Mouse (Mus musculus) liver, embryonic 16.5 days (tissue): ENCODE measurements around the gene Atp8a2. TPM values are rescaled to one million over a fixed set of nuclear protein-coding genes. Genes with fewer than 3 reads are reported as not detected.

ENCODE experiments used
- ATAC-seq: fragments of 200-750 bp; cut with Nextera tagmentation; 2 replicates; pipeline ENCODE4 v1.8.0; 2017; ENCODE audit warnings: low read depth, mild to moderate bottlenecking, moderate number of reproducible peaks, moderate library complexity
- H3K27ac ChIP-seq: fragments of 300-500 bp; sonication (generic); 2 replicates; pipeline ENCODE4 v1.5.1; 2014; ENCODE audit warnings: mild to moderate bottlenecking, low read length
- H3K27me3 ChIP-seq: fragments of 300-500 bp; sonication (generic); 2 replicates; pipeline ENCODE4 v1.6.1; 2014; ENCODE audit warnings: low read depth, low read length, mixed read lengths; ENCODE audit not compliant: control insufficient read depth, insufficient read depth
- H3K36me3 ChIP-seq: fragments of 300-500 bp; sonication (generic); 2 replicates; pipeline ENCODE4 v1.6.1; 2014; ENCODE audit warnings: mild to moderate bottlenecking; ENCODE audit not compliant: control insufficient read depth, insufficient read depth
- H3K4me1 ChIP-seq: fragments of 300-500 bp; sonication (generic); 2 replicates; pipeline ENCODE4 v1.6.1; 2014; ENCODE audit warnings: low read depth, low read length, mixed read lengths; ENCODE audit not compliant: control insufficient read depth
- H3K4me2 ChIP-seq: fragments of 300-500 bp; sonication (generic); 2 replicates; pipeline ENCODE4 v1.6.1; 2014; ENCODE audit warnings: low read depth, low read length, mixed read lengths
- H3K4me3 ChIP-seq: fragments of 300-500 bp; sonication (generic); 2 replicates; pipeline ENCODE4 v1.5.1; 2014; ENCODE audit warnings: low read depth, mild to moderate bottlenecking, low read length
- H3K9ac ChIP-seq: fragments of 300-500 bp; sonication (generic); 2 replicates; pipeline ENCODE4 v1.6.1; 2014; ENCODE audit warnings: low read depth, low read length
- H3K9me3 ChIP-seq: fragments of 300-500 bp; sonication (generic); replicated peaks from 2 replicates; pipeline ENCODE4 v1.6.1; 2016; ENCODE audit warnings: low read length; ENCODE audit not compliant: control insufficient read depth
- WGBS: fragments of 180-500 bp; shearing (Covaris S2); extraction: QIAGEN DNeasy Blood & Tissue Kit; methylation state at CpG from one replicate; pipeline ENCODE4 v1.1.7; 2014; ENCODE audit not compliant: insufficient replicate concordance; 5-methylcytosine and 5-hydroxymethylcytosine counted together
- polyA plus RNA-seq: library from polyadenylated mRNA; unstranded; fragments of >200 nt; fragmentation: Nextera tagmentation; extraction: Ambion mirVana; gene quantifications from 2 replicates; pipeline ENCODE4 v1.2.1, GENCODE M21; 2015

Gene Atp8a2
- polyA plus RNA-seq, 1 experiment from 2014 or later: 5.3 TPM

DNA sequence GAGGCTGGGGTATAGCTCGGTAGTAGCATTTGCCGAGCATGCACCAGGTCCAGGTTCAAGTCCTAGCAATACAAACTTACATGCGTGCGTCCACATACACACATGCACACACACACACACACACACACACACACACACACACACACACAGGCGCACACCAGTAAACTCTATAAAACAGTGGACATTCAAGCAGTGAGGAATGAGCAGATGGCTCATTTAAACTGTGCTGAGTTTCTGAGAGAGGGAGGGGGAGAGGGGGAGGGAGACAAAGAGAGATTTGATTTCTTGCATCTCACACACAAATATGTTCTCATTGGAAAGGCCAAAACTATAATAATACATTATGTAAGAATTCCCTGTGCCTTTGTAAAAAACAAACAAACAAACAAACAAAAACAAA lies 980 bp downstream of the Atp8a2 start:
- Histone ChIP-seq H3K4me1 (no peaks in the 10 kb centered on the region), H3K27me3 (no peaks in the 10 kb centered on the region), H3K9me3 (no peaks in the 10 kb centered on the region), H3K4me2 (no peak overlapping the region), H3K36me3 (no peaks in the 10 kb centered on the region), H3K4me3 (no peak overlapping the region), H3K9ac (no peak overlapping the region), H3K27ac (no peak overlapping the region)
- no peak for ATAC-seq
- 70% methylated on average over 5 of the region's 5 CpGs for WGBS

DNA sequence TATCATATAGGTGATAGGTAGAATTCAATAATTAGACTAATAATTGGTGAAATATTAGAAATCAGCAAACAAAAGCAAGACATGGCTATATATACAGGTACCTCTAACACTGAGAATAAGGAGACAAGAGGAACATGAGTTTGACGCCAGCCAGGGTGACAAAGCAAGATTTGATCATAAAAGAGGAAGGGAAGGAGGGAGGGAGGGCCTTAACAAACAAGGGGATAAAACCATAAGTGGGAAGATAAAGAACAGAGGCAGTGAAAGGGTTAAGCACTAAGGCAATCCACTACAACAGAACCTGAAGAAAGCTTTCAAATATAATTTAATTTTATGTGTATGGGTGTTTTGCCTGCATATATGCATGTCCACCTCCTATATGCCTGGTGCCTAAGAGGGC lies 2.4 kb downstream of the Atp8a2 start:
- WGBS: 27% methylated on average over 1 of the region's 1 CpGs

DNA sequence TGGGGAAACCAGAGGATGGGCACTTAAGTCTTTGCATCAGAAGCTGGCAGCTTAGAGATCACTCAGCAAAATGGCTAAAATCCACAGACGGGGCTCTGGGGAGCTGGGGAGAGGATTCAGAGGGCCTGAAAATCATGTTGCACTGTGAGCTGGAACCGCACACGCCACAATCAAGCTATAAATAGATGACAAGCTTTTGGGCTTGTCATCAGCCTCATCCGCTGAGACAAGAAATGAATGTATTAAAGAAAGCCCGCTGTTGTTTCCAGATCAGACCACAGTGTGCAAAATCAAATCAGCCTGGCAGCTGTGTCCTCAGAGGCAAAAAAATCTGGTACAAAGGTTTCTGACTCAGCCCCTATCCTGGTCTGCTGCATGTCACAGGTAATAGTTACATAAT lies 7.2 kb downstream of the Atp8a2 start:
- no peak for ATAC-seq
- no peaks in the 10 kb centered on the region for H3K4me1 ChIP-seq
- WGBS: 71% methylated on average over 5 of the region's 5 CpGs

More for the DNA sequence above, 2.4 kb downstream of the Atp8a2 start:
- no peak overlapping the region for H3K27ac ChIP-seq
- H3K4me1 ChIP-seq: no peaks in the 10 kb centered on the region
- H3K9me3 ChIP-seq: no peaks in the 10 kb centered on the region
- ATAC-seq: no peak
- H3K4me2 ChIP-seq: no peak overlapping the region
- no peaks in the 10 kb centered on the region for H3K36me3 ChIP-seq
- no peak overlapping the region for H3K4me3 ChIP-seq
- H3K27me3 ChIP-seq: no peaks in the 10 kb centered on the region
- H3K9ac ChIP-seq: no peak overlapping the region

DNA sequence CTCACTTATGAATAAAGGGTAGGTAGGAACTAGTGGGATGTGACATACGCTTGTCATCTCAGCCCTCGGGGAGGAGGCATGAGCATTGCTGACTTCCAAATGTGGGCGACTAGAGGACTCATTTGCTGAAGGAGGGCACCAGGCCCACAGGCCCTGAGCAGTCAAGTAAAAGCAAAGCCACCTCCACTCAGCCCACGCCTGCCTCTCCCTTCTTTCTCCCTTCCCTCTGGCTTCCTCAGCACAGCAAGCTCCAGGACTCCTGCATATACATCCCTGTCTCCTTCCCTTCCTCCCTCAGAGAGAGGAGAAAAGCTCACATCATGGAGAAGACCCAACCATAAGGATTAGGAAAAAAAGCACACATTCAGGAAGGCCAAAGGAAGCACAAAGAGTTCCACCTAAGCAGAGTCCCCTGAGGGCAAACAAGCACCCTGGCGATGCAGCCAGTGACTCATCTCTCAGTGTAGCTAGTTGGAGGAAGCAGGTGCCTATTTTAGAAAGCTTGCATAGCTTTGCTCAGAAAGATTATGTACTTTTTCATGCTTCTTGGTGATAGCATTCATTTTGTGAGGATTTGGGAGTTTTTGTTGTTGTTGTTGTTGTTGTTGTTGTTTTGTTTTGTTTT lies 8.7 kb downstream of the Atp8a2 start:
- H3K9ac ChIP-seq: no peak overlapping the region
- WGBS: 53% methylated on average over 5 of the region's 5 CpGs
- H3K4me2 ChIP-seq: no peak overlapping the region
- ATAC-seq: no peak
- H3K4me1 ChIP-seq: no peaks in the 10 kb centered on the region
- no peaks in the 10 kb centered on the region for H3K9me3 ChIP-seq
- no peak overlapping the region for H3K4me3 ChIP-seq
- no peaks in the 10 kb centered on the region for H3K27me3 ChIP-seq
- H3K27ac ChIP-seq: no peak overlapping the region
- no peaks in the 10 kb centered on the region for H3K36me3 ChIP-seq

More for the DNA sequence above, 7.2 kb downstream of the Atp8a2 start:
- no peaks in the 10 kb centered on the region for H3K36me3 ChIP-seq
- H3K9ac ChIP-seq: no peak overlapping the region
- no peak overlapping the region for H3K27ac ChIP-seq
- H3K4me3 ChIP-seq: no peak overlapping the region
- no peaks in the 10 kb centered on the region for H3K27me3 ChIP-seq
- H3K4me2 ChIP-seq: no peak overlapping the region
- H3K9me3 ChIP-seq: no peaks in the 10 kb centered on the region

DNA sequence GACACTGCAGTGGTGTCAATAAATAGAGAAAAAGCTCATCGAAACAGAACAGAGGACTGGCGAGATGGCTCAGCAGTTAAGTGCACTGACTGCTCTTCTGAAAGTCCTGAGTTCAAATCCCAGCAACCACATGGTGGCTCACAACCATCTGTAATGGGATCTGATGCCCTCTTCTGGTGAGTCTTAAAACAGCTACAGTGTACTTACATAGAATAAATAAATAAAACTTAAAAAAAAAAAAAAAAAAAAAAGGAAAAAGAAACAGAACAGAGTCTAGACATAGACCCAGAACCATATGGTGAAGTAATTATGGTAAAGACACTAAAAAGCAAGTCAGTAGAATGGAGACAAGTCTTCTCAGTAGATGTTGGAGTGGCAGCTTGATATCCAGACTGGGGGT lies 15.7 kb downstream of the Atp8a2 start:
- H3K4me3 ChIP-seq: no peak overlapping the region
- no peaks in the 10 kb centered on the region for H3K36me3 ChIP-seq
- H3K27me3 ChIP-seq: peaks cover 20% of the 10 kb centered on the region
- H3K27ac ChIP-seq: no peak overlapping the region
- ATAC-seq: no peak
- H3K4me2 ChIP-seq: no peak overlapping the region
- H3K9ac ChIP-seq: no peak overlapping the region
- H3K9me3 ChIP-seq: no peaks in the 10 kb centered on the region
- WGBS: 69% methylated on average over 2 of the region's 2 CpGs
- peaks cover 6% of the 10 kb centered on the region for H3K4me1 ChIP-seq

GRCm38 (mm10) chr14:60178571-60178955 lies 18.4 kb downstream of the Atp8a2 start:
- H3K4me2 ChIP-seq: peak overlapping the region; percentile 67
- H3K4me1 ChIP-seq: peaks cover 10% of the 10 kb centered on the region
- peak overlapping the region; percentile 47 for H3K27ac ChIP-seq
- peak overlapping the region; percentile 63 for H3K4me3 ChIP-seq
- peaks cover 26% of the 10 kb centered on the region for H3K27me3 ChIP-seq
- 0 out of 2 replicates have a peak overlapping the region, but pooled peaks have one; percentile 4 for H3K9ac ChIP-seq
- ATAC-seq: no peak
- 10% methylated on average over 2 of the region's 2 CpGs for WGBS
- H3K36me3 ChIP-seq: no peaks in the 10 kb centered on the region
- no peaks in the 10 kb centered on the region for H3K9me3 ChIP-seq

DNA sequence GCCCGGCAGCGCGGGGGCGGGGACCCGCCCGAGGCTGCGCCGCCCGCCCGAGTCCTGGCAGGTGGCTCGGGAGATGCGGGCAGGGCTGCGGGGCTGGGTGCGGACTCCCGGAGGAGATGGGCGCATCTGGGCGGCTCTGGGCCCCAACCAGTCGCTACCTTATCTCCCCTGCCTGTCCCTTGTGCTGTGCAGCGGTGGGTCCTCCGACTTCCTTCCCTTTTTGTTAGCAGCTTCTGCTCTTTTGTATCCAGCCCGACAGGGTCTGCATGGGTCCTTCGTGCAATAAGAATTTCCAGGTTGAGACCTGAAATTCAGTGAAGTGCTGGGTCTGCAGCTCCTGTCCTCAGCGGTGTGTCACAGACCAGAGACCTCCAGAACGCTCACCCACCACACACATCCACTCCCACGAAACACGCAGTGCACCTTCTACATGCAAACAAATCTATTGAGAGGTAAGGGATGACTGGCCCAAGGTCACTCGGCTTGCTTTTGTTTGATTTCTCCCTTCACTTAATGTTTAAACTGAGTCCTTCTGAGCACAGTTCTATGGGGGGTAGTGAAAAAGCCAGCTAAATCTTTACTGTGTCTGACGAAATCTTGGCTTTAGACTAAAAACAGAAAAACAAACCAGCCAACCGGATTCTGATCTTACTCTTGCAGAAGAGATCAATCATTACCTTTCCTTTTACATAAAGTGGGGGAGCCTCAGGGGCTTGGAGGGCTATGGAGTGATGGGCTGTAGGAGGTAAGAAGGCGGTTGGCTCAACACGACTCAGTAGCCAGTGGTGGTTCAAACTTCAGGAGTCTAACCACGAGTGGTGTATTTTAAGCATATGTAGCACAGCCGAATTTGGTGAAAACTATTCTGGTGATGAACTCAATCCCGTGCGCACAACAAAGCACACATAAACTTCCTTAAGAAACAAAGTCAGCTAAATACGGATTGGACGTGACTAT lies 19.1 kb downstream of the Atp8a2 start:
- Histone ChIP-seq H3K9me3 (no peaks in the 10 kb centered on the region), H3K4me1 (peaks cover 10% of the 10 kb centered on the region), H3K9ac (peak overlapping the region; percentile 56), H3K27ac (peak overlapping the region; percentile 70), H3K36me3 (no peaks in the 10 kb centered on the region), H3K27me3 (peaks cover 26% of the 10 kb centered on the region), H3K4me3 (peak overlapping the region; percentile 63), H3K4me2 (peak overlapping the region; percentile 67)
- peak; percentile 46 for ATAC-seq
- 5% methylated on average over 35 of the region's 37 CpGs for WGBS

- H3K4me1 ChIP-seq: peaks cover 10% of the 10 kb centered on the region
- peak overlapping the region; percentile 63 for H3K4me3 ChIP-seq
- no peaks in the 10 kb centered on the region for H3K36me3 ChIP-seq
- H3K9ac ChIP-seq: peak overlapping the region; percentile 56
- no peaks in the 10 kb centered on the region for H3K9me3 ChIP-seq
- H3K4me2 ChIP-seq: peak overlapping the region; percentile 67
- peak overlapping the region; percentile 70 for H3K27ac ChIP-seq
- ATAC-seq: peak; percentile 86
- H3K27me3 ChIP-seq: peaks cover 26% of the 10 kb centered on the region
- WGBS: under 1% methylated on average over 82 of the region's 84 CpGs
These were observed 19.9 kb downstream of the Atp8a2 start for GRCm38 (mm10) chr14:60176891-60177613.
